Mouse (Mus musculus) CH12.LX (cell line): ENCODE data around the gene Olfr518.

Experiments used
- CHD1 ChIP-seq: IDR thresholded peaks from 2 replicates; pipeline ENCODE4 v1.6.1; 2012; ENCODE audit warnings: low read depth, low read length, improper control_type of control experiment, inconsistent platforms
- CTCF ChIP-seq, 2 experiments: IDR thresholded peaks in 1 of 2; conservative IDR thresholded peaks in 1 of 2; 2 replicates each; pipeline ENCODE4 v1.5.1; 2011 to 2012; ENCODE audit warnings: low read depth in 2 of 2, low read length in 2 of 2, improper control_type of control experiment in 1 of 2, inconsistent platforms in 1 of 2, mild to moderate bottlenecking in 1 of 2, moderate library complexity in 1 of 2
- E2F4 ChIP-seq: IDR thresholded peaks from 2 replicates; pipeline ENCODE4 v1.6.1; 2011; ENCODE audit warnings: low read depth, low read length, improper control_type of control experiment; ENCODE audit not compliant: insufficient replicate concordance
- MAX ChIP-seq: IDR thresholded peaks from 2 replicates; pipeline ENCODE4 v1.6.1; 2011; ENCODE audit warnings: low read length, improper control_type of control experiment
- MXI1 ChIP-seq: IDR thresholded peaks from 2 replicates; pipeline ENCODE4 v1.6.1; 2011; ENCODE audit warnings: mild to moderate bottlenecking, low read depth, low read length, improper control_type of control experiment
- PAX5 ChIP-seq: IDR thresholded peaks from 2 replicates; pipeline ENCODE4 v1.6.1; 2012; ENCODE audit warnings: low read length, inconsistent platforms, mixed read lengths
- POLR2A ChIP-seq: IDR thresholded peaks from 2 replicates; pipeline ENCODE4 v1.6.1; 2011; ENCODE audit warnings: low read depth, mild to moderate bottlenecking, improper control_type of control experiment, low read length
- RCOR1 ChIP-seq: conservative IDR thresholded peaks from 2 replicates; pipeline ENCODE4 v1.6.1; 2012; ENCODE audit warnings: low read depth, mild to moderate bottlenecking, inconsistent platforms, low read length, improper control_type of control experiment
- TCF12 ChIP-seq: IDR thresholded peaks from 2 replicates; pipeline ENCODE4 v1.6.1; 2014; ENCODE audit warnings: low read depth, mild to moderate bottlenecking, inconsistent platforms, low read length, improper control_type of control experiment
- USF1 ChIP-seq: IDR thresholded peaks from 2 replicates; pipeline ENCODE4 v1.6.1; 2014; ENCODE audit warnings: low read depth, mild to moderate bottlenecking, inconsistent platforms, low read length, improper control_type of control experiment

GRCm38 (mm10) chr7:108884906-108885305 lies at the start of gene Olfr518:
- TF ChIP-seq CHD1 (no peak), CTCF (conservative IDR thresholded peaks at IDR 0.05 in 1 of 2, IDR thresholded peaks at IDR 0.05 in 1 of 2; ENCODE audit: low read depth in 2 of 2, low read length in 2 of 2) (no peak), E2F4 (no peak), POLR2A (no peak), PAX5 (no peak), RCOR1 (no peak), TCF12 (no peak), USF1 (no peak), MAX (no peak), MXI1 (no peak)
